Mouse (Mus musculus) heart, postnatal 14 days (tissue): ENCODE measurements around the gene Dpf1. TPM values are rescaled to one million over a fixed set of nuclear protein-coding genes. Genes with fewer than 3 reads are reported as not detected.

ENCODE experiments used
- DNase-seq, 2 experiments: peaks; one replicate each; pipeline ENCODE4 v3.0.0; 2021 to 2022
- intact Hi-C: fragments of 180-260 bp; cut with DNase I; formaldehyde crosslinking; loops from one replicate; pipeline ENCODE4 v1.15.1; 2025
- total RNA-seq, 2 experiments: library from RNA; stranded (reverse); gene quantifications; 2 replicates each; pipeline ENCODE4 v1.2.3; 2021

Gene Dpf1
- total RNA-seq, 2 experiments from 2014 or later: 0.19 to 1.2 TPM

DNA sequence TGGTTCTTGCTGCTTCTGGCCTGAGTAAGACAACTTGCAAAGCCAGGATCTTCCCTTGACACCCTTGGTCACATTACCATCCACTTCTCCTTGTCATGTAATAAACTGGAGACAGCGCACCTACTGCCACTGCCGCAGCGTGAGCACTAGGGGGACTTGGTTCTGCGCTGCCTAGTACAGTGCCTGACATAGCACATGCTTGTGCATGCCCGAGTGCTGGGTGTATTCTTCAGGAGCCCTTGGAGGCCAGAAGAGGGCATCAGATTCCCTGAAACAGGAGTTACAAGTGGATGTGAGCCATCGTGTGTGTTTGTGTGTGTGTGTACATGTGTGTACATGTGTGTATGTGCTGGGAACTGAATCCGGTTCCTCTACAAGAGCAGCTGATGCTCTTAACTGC, 16.3 kb upstream of the Dpf1 start:
- intact Hi-C loops: no loop called here
- no peak for DNase-seq

DNA sequence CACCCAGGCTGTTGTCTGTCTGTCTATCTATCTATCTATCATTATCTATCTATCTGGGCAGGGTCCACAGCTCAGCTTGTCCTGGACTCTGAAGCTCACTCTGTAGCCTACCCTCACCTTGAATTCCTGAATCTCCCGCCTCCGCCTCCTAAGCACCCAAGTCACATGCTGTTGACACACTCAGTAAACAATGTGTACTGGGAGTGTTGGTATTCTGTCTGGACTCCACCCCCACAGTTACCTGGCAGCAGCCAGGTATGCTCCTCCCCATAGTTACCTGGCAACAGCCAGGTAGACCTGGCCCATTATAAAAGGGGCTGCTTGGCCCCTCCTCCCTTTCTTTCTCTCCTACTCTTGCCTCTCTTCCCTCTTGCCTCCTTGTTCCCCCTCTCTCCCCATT, 15.7 kb upstream of the Dpf1 start:
- intact Hi-C loops: no loop called here
- DNase-seq: no peak

DNA sequence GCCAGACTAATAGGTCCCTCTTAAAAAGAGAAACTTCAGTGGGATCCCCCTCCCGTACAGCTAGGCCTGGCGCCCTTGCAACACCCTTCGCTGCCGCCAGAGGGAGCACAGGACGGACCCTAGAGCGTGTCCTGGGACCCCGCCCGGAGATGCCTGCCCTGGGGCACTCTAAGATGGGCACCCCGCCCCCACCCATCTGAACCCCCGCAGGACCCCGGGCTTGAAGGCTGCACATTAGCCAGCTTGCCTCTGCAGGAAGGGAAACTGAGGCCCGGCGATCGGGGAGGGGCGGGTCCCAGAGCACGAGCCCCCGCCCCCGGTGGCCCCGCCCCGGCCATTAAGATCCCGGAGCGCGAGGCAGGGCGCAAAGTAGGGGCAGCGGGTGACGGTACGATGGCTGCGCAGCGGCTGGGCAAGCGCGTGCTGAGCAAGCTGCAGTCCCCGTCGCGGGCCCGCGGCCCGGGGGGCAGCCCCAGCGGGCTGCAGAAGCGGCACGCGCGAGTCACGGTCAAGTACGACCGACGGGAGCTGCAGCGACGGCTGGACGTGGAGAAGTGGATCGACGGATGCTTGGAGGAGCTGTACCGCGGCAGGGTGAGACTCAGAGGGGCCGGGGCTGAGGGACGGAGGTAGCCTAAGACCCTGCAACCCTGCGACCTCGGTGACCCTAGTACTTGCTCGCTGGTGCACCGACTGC, 14.7 kb upstream of the Dpf1 start, which contains the start of gene Ppp1r14a:
Ppp1r14a (plus strand) TSS at position 367 of the 697 bp plus-strand sequence.
- DNase-seq: peak; percentile 86 to 93
- intact Hi-C loops: no loop called here

DNA sequence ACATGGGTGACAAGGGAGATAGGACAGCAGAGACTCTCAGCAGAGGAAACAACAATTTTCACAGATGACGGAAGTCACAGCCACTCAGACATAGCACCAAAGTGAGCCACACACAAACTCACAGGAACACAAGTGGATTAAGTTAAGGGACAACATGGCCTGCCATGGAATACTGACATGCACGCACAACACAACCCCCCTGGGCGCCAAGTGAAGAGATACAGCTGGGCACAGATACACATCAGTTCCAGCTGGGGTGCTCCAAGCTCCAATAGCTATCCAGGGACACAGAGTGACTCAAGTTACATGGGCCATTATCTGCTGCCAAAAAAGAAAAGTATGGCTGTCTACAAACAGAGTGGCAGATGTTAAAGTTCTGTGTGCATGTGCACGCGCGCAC, 13.9 kb upstream of the Dpf1 start:
- intact Hi-C loops: no loop called here

GRCm38 (mm10) chr7:29290691-29291485, 12.9 kb upstream of the Dpf1 start:
- intact Hi-C loops: no loop called here
- DNase-seq: peak in 1 of 2 experiments; percentile 32

More for the DNA sequence above, 13.9 kb upstream of the Dpf1 start:
- DNase-seq: peak in 1 of 2 experiments; percentile 31

- no peak for DNase-seq
- intact Hi-C loops: no loop called here
These were observed 11.9 kb upstream of the Dpf1 start for GRCm38 (mm10) chr7:29291616-29292457.

GRCm38 (mm10) chr7:29292458-29293098, 11.2 kb upstream of the Dpf1 start:
- peak; percentile 66 to 67 for DNase-seq
- intact Hi-C loops: no loop called here

GRCm38 (mm10) chr7:29293131-29294065, 10.4 kb upstream of the Dpf1 start:
- DNase-seq: peak; percentile 70 to 71
- intact Hi-C loops: no loop called here

GRCm38 (mm10) chr7:29294111-29294761, 9.5 kb upstream of the Dpf1 start:
- DNase-seq: no peak
- intact Hi-C loops: no loop called here

DNA sequence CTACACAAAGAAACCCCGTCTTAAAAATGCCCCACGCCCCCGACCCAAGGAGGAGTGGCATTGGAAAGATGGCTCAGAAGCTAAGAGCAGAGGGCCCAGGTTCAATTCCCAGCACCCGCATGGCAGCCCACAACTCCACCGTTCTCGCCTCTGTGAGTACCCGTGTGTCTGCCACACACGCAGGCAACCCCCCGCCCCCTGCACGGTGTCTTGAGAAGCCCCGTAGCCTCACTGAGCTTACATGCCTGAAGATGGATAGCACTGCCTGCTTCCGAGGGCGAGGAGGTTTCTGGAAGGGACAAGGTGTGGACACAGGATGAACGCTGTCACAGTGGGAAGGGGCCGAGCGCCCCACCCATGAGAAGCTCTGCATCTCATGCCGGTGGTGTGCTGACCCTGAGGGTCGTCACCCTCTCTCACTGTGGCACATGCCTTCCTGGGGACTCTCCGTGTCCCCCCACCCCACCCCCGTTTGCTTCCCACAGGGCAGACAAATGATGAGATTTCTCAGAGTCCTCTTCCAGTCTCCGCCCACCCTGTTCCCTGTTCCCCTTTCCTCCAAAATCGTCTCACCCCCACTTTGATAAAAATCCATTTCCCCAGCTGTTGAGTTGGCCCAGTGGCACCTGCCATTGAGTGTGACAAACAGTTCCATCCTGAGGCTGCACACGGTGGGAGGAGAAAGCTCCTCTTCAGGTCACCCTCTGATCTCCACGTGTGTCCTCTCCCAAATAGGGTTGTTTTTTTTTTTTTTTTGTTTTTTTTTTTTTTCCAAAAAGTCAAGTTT, 7.7 kb upstream of the Dpf1 start:
- intact Hi-C loops: loop anchor here (2.0 to 5.0 kb wide), 3 partner anchors 49 to 169 kb away; partner anchors contain the start of gene Ryr1
- DNase-seq: no peak

DNA sequence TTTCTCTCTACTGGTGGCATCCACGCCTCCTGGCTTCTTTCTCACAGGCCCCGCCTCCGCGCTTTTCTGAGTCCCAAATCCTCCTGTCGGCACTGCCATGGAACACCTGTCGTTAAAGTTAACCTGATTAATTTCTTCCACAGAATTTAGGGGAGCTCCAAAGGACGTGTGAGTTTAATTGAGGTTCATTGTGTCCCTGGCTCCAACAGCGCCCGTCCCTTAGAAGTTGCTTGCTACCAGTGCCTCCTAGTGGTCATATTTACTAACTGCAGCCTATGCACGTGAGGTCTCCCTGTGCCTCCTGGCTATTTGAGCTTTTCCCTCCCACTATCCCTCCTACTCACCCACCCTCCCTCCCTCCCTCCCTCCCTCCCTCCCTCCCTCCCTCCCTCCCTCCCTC, 6.8 kb upstream of the Dpf1 start:
- DNase-seq: peak; percentile 63 to 77
- intact Hi-C loops: loop anchor here (2.0 to 5.0 kb wide), 3 partner anchors 50 to 170 kb away; partner anchors contain the start of gene Ryr1

- DNase-seq: peak; percentile 72 to 88
These were observed 2.6 kb upstream of the Dpf1 start for GRCm38 (mm10) chr7:29301127-29301566.

GRCm38 (mm10) chr7:29302641-29303040, 1.1 kb upstream of the Dpf1 start:
- intact Hi-C loops: loop anchor here (5.0 kb wide), 2 partner anchors 250 to 315 kb away; no protein-coding TSS in a partner anchor

More at GRCm38 (mm10) chr7:29301127-29301566, 2.6 kb upstream of the Dpf1 start:
- intact Hi-C loops: loop anchor here (5.0 kb wide), 2 partner anchors 249 to 314 kb away; no protein-coding TSS in a partner anchor

DNA sequence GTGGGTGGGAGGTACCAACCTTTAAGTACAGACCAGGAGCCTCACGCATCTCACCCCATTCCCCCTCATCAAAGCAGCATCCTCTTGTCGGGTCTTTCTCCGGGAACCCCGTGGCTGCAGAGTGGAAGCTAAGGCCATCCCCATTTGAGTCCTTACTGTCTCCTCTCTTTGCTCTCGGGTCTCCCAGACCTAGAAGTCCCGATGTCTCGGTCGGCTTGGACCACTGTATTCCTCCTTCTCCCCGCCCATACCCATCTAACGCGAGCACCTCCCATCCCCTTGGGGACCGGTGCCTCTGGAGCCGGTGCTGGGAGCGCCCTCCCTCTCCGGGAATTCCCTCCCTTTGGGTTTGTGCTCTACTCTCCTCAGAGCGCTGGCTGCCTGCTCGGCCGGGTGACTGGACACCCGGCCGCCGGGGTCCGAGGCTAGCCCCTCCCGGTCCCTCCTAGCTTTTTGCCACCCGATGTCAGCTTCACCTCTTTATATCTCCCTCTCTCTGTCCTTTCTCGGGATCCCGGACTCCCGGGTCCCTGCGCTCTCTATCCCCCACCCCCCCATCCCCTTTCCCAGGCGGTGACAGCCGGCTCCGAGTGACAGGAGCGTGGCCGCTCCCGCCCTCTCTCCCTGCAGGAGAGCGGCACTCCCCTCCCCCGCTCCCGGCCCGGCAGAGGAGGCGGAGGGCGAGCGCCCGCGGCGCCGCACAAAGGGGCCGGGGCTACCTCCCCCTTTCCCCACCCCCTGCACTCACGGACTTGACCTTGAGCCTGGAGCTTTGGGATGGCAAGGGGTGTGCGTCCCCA, 912 bp downstream of the Dpf1 start:
- intact Hi-C loops: loop anchor here (5.0 kb wide), 3 partner anchors 218 to 317 kb away; no protein-coding TSS in a partner anchor
- no peak for DNase-seq

More at GRCm38 (mm10) chr7:29302641-29303040, 1.1 kb upstream of the Dpf1 start:
- no peak for DNase-seq

DNA sequence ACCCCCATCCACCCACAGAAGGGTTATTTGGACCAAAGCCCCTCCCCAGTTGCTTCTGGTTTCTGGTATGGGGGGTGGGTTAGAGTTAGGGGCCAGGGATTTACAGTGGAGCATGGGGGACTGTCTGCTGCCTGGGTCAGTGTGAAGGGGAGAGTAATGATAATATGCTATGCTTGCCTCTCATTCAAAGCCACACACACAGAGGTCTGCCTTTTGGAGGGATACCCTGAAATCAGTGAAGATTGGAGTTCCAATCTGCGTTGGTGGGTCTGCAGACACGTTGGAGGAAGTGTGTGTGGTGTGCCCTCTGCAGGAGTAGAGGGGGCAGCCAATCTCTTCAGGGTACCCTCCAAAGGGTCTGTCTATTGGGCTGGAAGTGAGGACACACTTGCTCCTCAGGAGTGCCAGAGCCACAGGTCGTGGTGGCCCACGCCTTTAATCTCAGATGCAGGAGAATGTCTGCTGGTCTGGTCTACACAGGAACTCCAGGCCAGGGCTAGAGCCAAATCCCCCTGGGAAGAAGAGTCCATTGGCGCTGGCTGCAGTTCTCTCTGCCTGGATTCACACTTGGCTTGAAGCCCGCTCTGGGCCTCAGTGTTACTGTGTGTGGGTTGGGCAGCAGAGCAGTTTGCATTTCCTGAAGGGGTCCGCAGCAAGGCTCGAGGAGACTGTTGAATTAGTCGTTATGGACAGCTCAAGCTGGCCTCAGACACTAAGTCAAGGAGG, 1.7 kb downstream of the Dpf1 start:
- no peak for DNase-seq
- intact Hi-C loops: loop anchor here (5.0 kb wide), 1 partner anchor 217 kb away; no protein-coding TSS in a partner anchor

GRCm38 (mm10) chr7:29306108-29306507, 2.4 kb downstream of the Dpf1 start:
- no peak for DNase-seq
- intact Hi-C loops: loop anchor here (5.0 kb wide), 1 partner anchor 216 kb away; no protein-coding TSS in a partner anchor
